Mouse (Mus musculus): ENCODE measurements at regions not wholly inside any gene's neighbourhood (a gene's known extent, or its start where the extent isn't known, plus 50 kb on each side); places are given as distances from the start of the nearest gene placed in this dataset.
A peak's percentile ranks its signal among the peaks of the same experiment; 100 is the strongest.

GRCm38 (mm10) chr7:128998759-128999158 lies 254.0 kb downstream of the Sec23ip start:
- H3K27ac ChIP-seq (replicated peaks; ENCODE audit: low read depth, low read length), result no peak overlapping the region
- peaks cover 4% of the 10 kb centered on the region; the same call in 1 of the 2 replicates for H3K9me3 ChIP-seq (ENCODE audit: control insufficient read depth, low read length)
- H3K4me3 ChIP-seq (replicated peaks; ENCODE audit: low read depth, low read length), result no peak overlapping the region
- no peaks in the 10 kb centered on the region for H3K4me1 ChIP-seq (ENCODE audit: control insufficient read depth, insufficient read depth, low read length)
- ATAC-seq (ENCODE audit: low FRiP score, low TSS enrichment), result no peak
- DNase-seq, result no peak
- 67% methylated on average over 4 of the region's 4 CpGs for WGBS
- H3K9ac ChIP-seq (replicated peaks; ENCODE audit: low read length), result no peak overlapping the region
- H3K36me3 ChIP-seq (ENCODE audit: control insufficient read depth, insufficient read depth, low read length), result no peaks in the 10 kb centered on the region
- H3K27me3 ChIP-seq (ENCODE audit: control insufficient read depth, insufficient read depth, low read length), result no peaks in the 10 kb centered on the region
- no peak overlapping the region for H3K4me2 ChIP-seq (ENCODE audit: low read length)

- 79% methylated on average over 5 of the region's 5 CpGs for WGBS
- no peak overlapping the region for H3K4me2 ChIP-seq (ENCODE audit: low read length)
- DNase-seq, result no peak
- H3K4me3 ChIP-seq (replicated peaks; ENCODE audit: low read depth, low read length), result no peak overlapping the region
- H3K27me3 ChIP-seq (ENCODE audit: control insufficient read depth, insufficient read depth, low read length), result no peaks in the 10 kb centered on the region
- no peak overlapping the region for H3K27ac ChIP-seq (replicated peaks; ENCODE audit: low read depth, low read length)
- no peaks in the 10 kb centered on the region for H3K36me3 ChIP-seq (ENCODE audit: control insufficient read depth, insufficient read depth, low read length)
- H3K4me1 ChIP-seq (ENCODE audit: control insufficient read depth, insufficient read depth, low read length), result no peaks in the 10 kb centered on the region
- no peak for ATAC-seq (ENCODE audit: low FRiP score, low TSS enrichment)
- H3K9ac ChIP-seq (replicated peaks; ENCODE audit: low read length), result no peak overlapping the region
- no peaks in the 10 kb centered on the region for H3K9me3 ChIP-seq (ENCODE audit: control insufficient read depth, low read length)
Measured at GRCm38 (mm10) chr7:129002419-129002818, 254.4 kb upstream of the Plpp4 start.

- Histone ChIP-seq H3K27me3 (ENCODE audit: control insufficient read depth, insufficient read depth, low read length) (no peaks in the 10 kb centered on the region), H3K4me3 (replicated peaks; ENCODE audit: low read depth, low read length) (no peak overlapping the region), H3K9ac (replicated peaks; ENCODE audit: low read length) (no peak overlapping the region), H3K27ac (replicated peaks; ENCODE audit: low read depth, low read length) (no peak overlapping the region), H3K36me3 (ENCODE audit: control insufficient read depth, insufficient read depth, low read length) (no peaks in the 10 kb centered on the region), H3K9me3 (ENCODE audit: control insufficient read depth, low read length) (no peaks in the 10 kb centered on the region), H3K4me1 (ENCODE audit: control insufficient read depth, insufficient read depth, low read length) (no peaks in the 10 kb centered on the region), H3K4me2 (ENCODE audit: low read length) (no peak overlapping the region)
- 87% methylated on average over 1 of the region's 1 CpGs for WGBS
- ATAC-seq (ENCODE audit: low FRiP score, low TSS enrichment) (no peak), DNase-seq (no peak)
Measured at GRCm38 (mm10) chr7:129003150-129003549, 253.7 kb upstream of the Plpp4 start.

- Histone ChIP-seq H3K27ac (replicated peaks; ENCODE audit: low read depth, low read length) (no peak overlapping the region), H3K4me3 (replicated peaks; ENCODE audit: low read depth, low read length) (no peak overlapping the region), H3K27me3 (ENCODE audit: control insufficient read depth, insufficient read depth, low read length) (no peaks in the 10 kb centered on the region), H3K4me2 (ENCODE audit: low read length) (no peak overlapping the region), H3K9ac (replicated peaks; ENCODE audit: low read length) (no peak overlapping the region), H3K4me1 (ENCODE audit: control insufficient read depth, insufficient read depth, low read length) (no peaks in the 10 kb centered on the region), H3K9me3 (ENCODE audit: control insufficient read depth, low read length) (no peaks in the 10 kb centered on the region), H3K36me3 (ENCODE audit: control insufficient read depth, insufficient read depth, low read length) (no peaks in the 10 kb centered on the region)
- 84% methylated on average over 6 of the region's 6 CpGs for WGBS
- ATAC-seq (ENCODE audit: low FRiP score, low TSS enrichment) (no peak), DNase-seq (no peak)
Measured at GRCm38 (mm10) chr7:129016353-129016752, 240.5 kb upstream of the Plpp4 start.

- Histone ChIP-seq H3K27me3 (ENCODE audit: control insufficient read depth, insufficient read depth, low read length) (no peaks in the 10 kb centered on the region), H3K4me2 (ENCODE audit: low read length) (no peak overlapping the region), H3K9me3 (ENCODE audit: control insufficient read depth, low read length) (no peaks in the 10 kb centered on the region), H3K9ac (replicated peaks; ENCODE audit: low read length) (no peak overlapping the region), H3K4me1 (ENCODE audit: control insufficient read depth, insufficient read depth, low read length) (no peaks in the 10 kb centered on the region), H3K4me3 (replicated peaks; ENCODE audit: low read depth, low read length) (no peak overlapping the region), H3K36me3 (ENCODE audit: control insufficient read depth, insufficient read depth, low read length) (no peaks in the 10 kb centered on the region), H3K27ac (replicated peaks; ENCODE audit: low read depth, low read length) (no peak overlapping the region)
- DNase-seq (no peak), ATAC-seq (ENCODE audit: low FRiP score, low TSS enrichment) (no peak)
- 84% methylated on average over 2 of the region's 2 CpGs for WGBS
Measured at GRCm38 (mm10) chr7:129027116-129027515, 229.7 kb upstream of the Plpp4 start.

- Histone ChIP-seq H3K4me1 (ENCODE audit: control insufficient read depth, insufficient read depth, low read length) (no peaks in the 10 kb centered on the region), H3K9ac (replicated peaks; ENCODE audit: low read length) (no peak overlapping the region), H3K9me3 (ENCODE audit: control insufficient read depth, low read length) (no peaks in the 10 kb centered on the region), H3K27ac (replicated peaks; ENCODE audit: low read depth, low read length) (no peak overlapping the region), H3K36me3 (ENCODE audit: control insufficient read depth, insufficient read depth, low read length) (no peaks in the 10 kb centered on the region), H3K4me3 (replicated peaks; ENCODE audit: low read depth, low read length) (no peak overlapping the region), H3K27me3 (ENCODE audit: control insufficient read depth, insufficient read depth, low read length) (no peaks in the 10 kb centered on the region), H3K4me2 (ENCODE audit: low read length) (no peak overlapping the region)
- WGBS, result 82% methylated on average over 5 of the region's 5 CpGs
- ATAC-seq (ENCODE audit: low FRiP score, low TSS enrichment) (no peak), DNase-seq (no peak)
Measured at GRCm38 (mm10) chr7:129048023-129048422, 208.8 kb upstream of the Plpp4 start.

GRCm38 (mm10) chr7:129049726-129050125 lies 207.1 kb upstream of the Plpp4 start:
- Histone ChIP-seq H3K27me3 (ENCODE audit: control insufficient read depth, insufficient read depth, low read length) (no peaks in the 10 kb centered on the region), H3K9ac (replicated peaks; ENCODE audit: low read length) (no peak overlapping the region), H3K36me3 (ENCODE audit: control insufficient read depth, insufficient read depth, low read length) (no peaks in the 10 kb centered on the region), H3K9me3 (ENCODE audit: control insufficient read depth, low read length) (no peaks in the 10 kb centered on the region), H3K4me1 (ENCODE audit: control insufficient read depth, insufficient read depth, low read length) (no peaks in the 10 kb centered on the region), H3K27ac (replicated peaks; ENCODE audit: low read depth, low read length) (no peak overlapping the region), H3K4me2 (ENCODE audit: low read length) (no peak overlapping the region), H3K4me3 (replicated peaks; ENCODE audit: low read depth, low read length) (no peak overlapping the region)
- ATAC-seq (ENCODE audit: low FRiP score, low TSS enrichment) (no peak), DNase-seq (peak; percentile 4)
- 89% methylated on average over 4 of the region's 4 CpGs for WGBS

GRCm38 (mm10) chr7:129050675-129051074 lies 206.2 kb upstream of the Plpp4 start:
- no peak overlapping the region for H3K9ac ChIP-seq (replicated peaks; ENCODE audit: low read length)
- no peak overlapping the region for H3K4me3 ChIP-seq (replicated peaks; ENCODE audit: low read depth, low read length)
- no peak overlapping the region for H3K4me2 ChIP-seq (ENCODE audit: low read length)
- WGBS, result 76% methylated on average over 1 of the region's 1 CpGs
- no peaks in the 10 kb centered on the region for H3K4me1 ChIP-seq (ENCODE audit: control insufficient read depth, insufficient read depth, low read length)
- ATAC-seq (ENCODE audit: low FRiP score, low TSS enrichment) (no peak), DNase-seq (no peak)
- H3K27me3 ChIP-seq (ENCODE audit: control insufficient read depth, insufficient read depth, low read length), result no peaks in the 10 kb centered on the region
- H3K36me3 ChIP-seq (ENCODE audit: control insufficient read depth, insufficient read depth, low read length), result no peaks in the 10 kb centered on the region
- H3K9me3 ChIP-seq (ENCODE audit: control insufficient read depth, low read length), result no peaks in the 10 kb centered on the region
- H3K27ac ChIP-seq (replicated peaks; ENCODE audit: low read depth, low read length), result no peak overlapping the region

GRCm38 (mm10) chr7:129066891-129067290 lies 189.9 kb upstream of the Plpp4 start:
- WGBS, result 85% methylated on average over 2 of the region's 2 CpGs
- Histone ChIP-seq H3K9ac (replicated peaks; ENCODE audit: low read length) (no peak overlapping the region), H3K4me1 (ENCODE audit: control insufficient read depth, insufficient read depth, low read length) (no peaks in the 10 kb centered on the region), H3K27me3 (ENCODE audit: control insufficient read depth, insufficient read depth, low read length) (no peaks in the 10 kb centered on the region), H3K4me3 (replicated peaks; ENCODE audit: low read depth, low read length) (no peak overlapping the region), H3K36me3 (ENCODE audit: control insufficient read depth, insufficient read depth, low read length) (no peaks in the 10 kb centered on the region), H3K9me3 (ENCODE audit: control insufficient read depth, low read length) (no peaks in the 10 kb centered on the region), H3K4me2 (ENCODE audit: low read length) (no peak overlapping the region), H3K27ac (replicated peaks; ENCODE audit: low read depth, low read length) (no peak overlapping the region)
- no peak for DNase-seq
- ATAC-seq (ENCODE audit: low FRiP score, low TSS enrichment), result no peak

Measured in midbrain, embryonic 14.5 days (tissue).